Mouse (Mus musculus): ENCODE results near the gene Abl2. TPM values are rescaled to one million over a fixed set of nuclear protein-coding genes. Genes with fewer than 3 reads are reported as not detected.

The Abl2 gene
- polyA plus RNA-seq, 1 experiment = 4.3 TPM

DNA sequence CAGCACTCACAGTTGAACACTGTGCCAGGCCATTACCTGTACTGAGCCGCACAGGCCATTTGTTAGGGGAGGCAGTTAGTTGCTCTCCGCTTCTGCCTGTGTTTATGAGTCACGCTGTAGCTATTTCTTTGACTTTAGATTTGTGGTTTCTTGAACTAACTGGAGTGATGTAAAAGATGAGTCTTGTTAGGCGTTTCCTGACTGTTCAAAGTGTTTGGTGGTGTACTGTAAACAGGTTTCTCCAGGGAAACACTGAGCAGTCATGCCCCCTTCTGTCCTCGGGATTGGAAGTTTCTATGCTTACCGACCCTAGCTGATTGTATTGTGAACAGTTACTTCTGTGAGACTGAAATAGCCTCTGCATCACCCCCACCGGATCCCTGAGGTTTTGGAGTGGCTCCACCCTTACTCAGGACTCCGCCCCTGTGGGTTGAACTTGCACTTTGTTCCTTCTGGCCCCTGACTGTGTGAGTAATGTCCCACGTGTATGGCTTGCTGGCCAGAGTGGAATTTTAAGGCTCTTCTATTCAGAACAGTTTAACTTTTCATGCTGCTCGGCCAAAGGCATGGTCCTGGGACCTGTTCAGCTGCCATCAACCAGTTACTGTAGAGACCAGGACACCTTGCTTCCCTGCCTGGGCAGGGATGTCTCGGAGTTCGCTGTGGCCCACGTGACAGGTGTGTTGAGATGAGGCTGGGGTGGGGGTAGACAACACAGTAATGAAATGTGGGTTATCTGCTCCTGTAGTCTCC lies 57.0 kb downstream of the Abl2 start:
- Histone ChIP-seq H3K36me3 (ENCODE audit: control insufficient read depth, insufficient read depth, low read length) (no peaks in the 10 kb centered on the region), H3K27me3 (ENCODE audit: control insufficient read depth, insufficient read depth, low read length) (no peaks in the 10 kb centered on the region), H3K4me1 (ENCODE audit: control insufficient read depth, insufficient read depth, insufficient read length, low read length) (peaks cover 9% of the 10 kb centered on the region), H3K4me3 (ENCODE audit: low read depth, low read length) (peak overlapping the region; percentile 61), H3K27ac (ENCODE audit: insufficient read depth, low read depth, low read length) (peak overlapping the region; percentile 54)
- TF ChIP-seq POLR2A (IDR thresholded peaks at IDR 0.05; ENCODE audit: low read depth, low read length) = no peak
- TF ChIP-seq CTCF (IDR thresholded peaks at IDR 0.05; ENCODE audit: extremely low read depth, insufficient read length, insufficient replicate concordance, low read depth, low read length) = no peak
- WGBS = 14% methylated on average over 13 of the region's 13 CpGs

DNA sequence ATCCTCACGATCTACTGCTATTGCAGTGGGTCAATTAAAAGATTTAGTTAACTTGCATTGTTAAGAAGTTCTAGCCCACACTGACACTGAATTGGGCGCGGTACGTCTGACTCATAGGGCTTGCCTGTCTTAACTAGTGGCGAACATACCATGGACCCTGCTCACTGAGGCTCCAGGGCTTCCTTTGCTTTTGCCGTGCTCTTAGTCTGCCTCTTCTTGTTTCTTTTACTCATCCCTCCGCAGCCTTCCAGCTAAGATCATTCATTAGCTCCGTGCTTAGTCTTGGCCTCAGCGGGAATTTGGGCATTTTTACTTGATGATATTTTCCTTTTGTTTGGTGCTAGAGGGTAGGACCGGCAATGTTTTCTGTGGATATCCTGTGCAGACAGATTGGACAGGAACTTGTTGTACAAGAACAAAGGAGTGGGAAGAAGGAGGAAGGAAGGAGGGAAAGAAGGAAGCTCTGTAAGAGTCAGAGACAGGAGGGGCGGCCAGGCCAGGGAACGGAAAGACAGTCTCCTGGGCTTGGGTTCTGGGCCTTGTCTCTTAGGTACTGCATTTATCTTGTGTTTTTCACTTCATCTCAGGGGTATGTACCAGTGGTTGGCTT lies 58.5 kb downstream of the Abl2 start:
- Histone ChIP-seq H3K27ac (ENCODE audit: insufficient read depth, low read depth, low read length) (no peak overlapping the region), H3K27me3 (ENCODE audit: control insufficient read depth, insufficient read depth, low read length) (no peaks in the 10 kb centered on the region), H3K36me3 (ENCODE audit: control insufficient read depth, insufficient read depth, low read length) (no peaks in the 10 kb centered on the region), H3K4me1 (ENCODE audit: control insufficient read depth, insufficient read depth, insufficient read length, low read length) (peaks cover 9% of the 10 kb centered on the region), H3K4me3 (ENCODE audit: low read depth, low read length) (no peak overlapping the region)
- TF ChIP-seq CTCF (IDR thresholded peaks at IDR 0.05; ENCODE audit: extremely low read depth, insufficient read length, insufficient replicate concordance, low read depth, low read length) (no peak), POLR2A (IDR thresholded peaks at IDR 0.05; ENCODE audit: low read depth, low read length) (no peak)
- WGBS = 49% methylated on average over 12 of the region's 12 CpGs

DNA sequence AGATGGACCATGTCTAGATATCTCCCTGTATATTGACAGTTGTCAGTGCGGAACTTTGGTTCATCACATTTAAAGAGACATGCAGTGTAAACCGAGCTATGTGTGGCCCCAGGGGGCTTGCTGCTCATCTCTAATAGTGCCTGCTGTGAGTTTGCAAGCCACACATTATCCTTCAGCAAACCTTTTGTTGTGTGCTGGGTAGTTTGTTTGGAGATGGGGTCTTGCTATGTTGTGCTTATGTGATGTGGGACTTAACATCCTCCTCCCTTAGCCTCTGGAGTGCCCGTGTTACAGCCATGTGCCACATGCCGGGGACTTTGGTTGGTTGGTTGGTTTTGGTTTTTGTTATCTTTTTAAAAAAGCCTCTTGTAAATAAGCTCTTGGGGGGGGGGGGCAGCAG lies 59.2 kb downstream of the Abl2 start:
- Histone ChIP-seq H3K36me3 (ENCODE audit: control insufficient read depth, insufficient read depth, low read length) (no peaks in the 10 kb centered on the region), H3K27me3 (ENCODE audit: control insufficient read depth, insufficient read depth, low read length) (no peaks in the 10 kb centered on the region), H3K4me1 (ENCODE audit: control insufficient read depth, insufficient read depth, insufficient read length, low read length) (peaks cover 9% of the 10 kb centered on the region), H3K4me3 (ENCODE audit: low read depth, low read length) (no peak overlapping the region), H3K27ac (ENCODE audit: insufficient read depth, low read depth, low read length) (no peak overlapping the region)
- TF ChIP-seq POLR2A (IDR thresholded peaks at IDR 0.05; ENCODE audit: low read depth, low read length) (no peak), CTCF (IDR thresholded peaks at IDR 0.05; ENCODE audit: extremely low read depth, insufficient read length, insufficient replicate concordance, low read depth, low read length) (no peak)
- 78% methylated on average over 4 of the region's 4 CpGs for WGBS

DNA sequence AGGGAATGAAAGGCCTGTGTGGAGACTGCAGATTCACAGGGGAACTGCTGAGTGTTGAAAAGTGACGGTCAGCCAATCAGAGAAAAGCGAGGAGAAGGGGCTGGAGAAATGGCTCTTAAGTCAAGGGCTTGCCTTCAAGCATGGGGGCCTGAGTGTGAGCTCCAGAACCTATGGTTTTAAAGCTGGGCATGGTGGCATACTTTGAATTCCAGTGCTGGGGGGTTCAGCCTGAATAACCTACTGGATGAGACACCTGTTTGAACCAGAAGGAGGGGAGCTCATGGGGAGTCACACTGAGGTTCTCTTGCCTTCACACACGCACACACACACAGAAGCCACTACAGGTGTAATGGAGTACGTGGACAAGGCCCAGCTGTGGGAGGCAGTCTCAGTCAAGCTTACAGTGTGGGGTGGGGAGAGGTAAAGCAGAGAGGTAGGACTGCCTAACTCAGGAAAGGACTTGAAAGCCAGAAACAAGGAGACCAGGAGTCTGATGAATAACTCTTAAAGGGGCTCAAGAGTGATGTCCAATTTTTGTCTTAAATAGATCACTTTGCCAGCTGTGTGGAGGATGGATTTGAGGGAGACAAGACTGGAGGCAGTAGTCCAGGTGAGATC lies 61.8 kb downstream of the Abl2 start:
- H3K36me3 ChIP-seq (ENCODE audit: control insufficient read depth, insufficient read depth, low read length) = no peaks in the 10 kb centered on the region
- no peaks in the 10 kb centered on the region for H3K27me3 ChIP-seq (ENCODE audit: control insufficient read depth, insufficient read depth, low read length)
- H3K4me1 ChIP-seq (ENCODE audit: control insufficient read depth, insufficient read depth, insufficient read length, low read length) = peaks cover 7% of the 10 kb centered on the region
- H3K27ac ChIP-seq (ENCODE audit: insufficient read depth, low read depth, low read length) = peak overlapping the region; percentile 46; the same call in 1 of the 2 replicates
- no peak overlapping the region for H3K4me3 ChIP-seq (ENCODE audit: low read depth, low read length)
- WGBS = 80% methylated on average over 4 of the region's 4 CpGs
- TF ChIP-seq CTCF (IDR thresholded peaks at IDR 0.05; ENCODE audit: extremely low read depth, insufficient read length, insufficient replicate concordance, low read depth, low read length) = no peak
- TF ChIP-seq POLR2A (IDR thresholded peaks at IDR 0.05; ENCODE audit: low read depth, low read length) = no peak

DNA sequence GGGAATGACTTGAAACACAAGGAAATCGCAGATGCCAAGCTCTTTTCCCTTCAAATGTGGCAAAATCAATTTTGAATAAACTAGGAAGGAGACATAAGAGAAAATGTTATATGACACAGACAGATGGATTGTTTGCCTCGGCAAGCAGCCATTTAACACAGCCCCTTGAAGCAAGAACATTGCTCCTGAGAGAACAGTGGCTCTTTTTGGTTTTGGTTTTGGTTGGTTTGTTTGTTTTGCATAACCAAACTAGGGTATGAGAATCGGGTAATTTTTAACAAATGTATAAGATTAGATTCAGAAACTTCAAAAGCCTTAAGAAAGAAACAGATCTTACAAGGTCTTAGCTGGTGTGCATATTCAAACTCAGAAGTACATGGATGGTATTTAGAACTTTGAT lies 62.4 kb downstream of the Abl2 start:
- 37% methylated on average over 3 of the region's 3 CpGs for WGBS
- H3K27me3 ChIP-seq (ENCODE audit: control insufficient read depth, insufficient read depth, low read length) = no peaks in the 10 kb centered on the region
- no peak overlapping the region for H3K4me3 ChIP-seq (ENCODE audit: low read depth, low read length)
- H3K27ac ChIP-seq (ENCODE audit: insufficient read depth, low read depth, low read length) = peak overlapping the region; percentile 46; the same call in 1 of the 2 replicates
- TF ChIP-seq CTCF (IDR thresholded peaks at IDR 0.05; ENCODE audit: extremely low read depth, insufficient read length, insufficient replicate concordance, low read depth, low read length) (no peak), POLR2A (IDR thresholded peaks at IDR 0.05; ENCODE audit: low read depth, low read length) (no peak)
- H3K36me3 ChIP-seq (ENCODE audit: control insufficient read depth, insufficient read depth, low read length) = no peaks in the 10 kb centered on the region
- peaks cover 3% of the 10 kb centered on the region; the same call in 1 of the 2 replicates for H3K4me1 ChIP-seq (ENCODE audit: control insufficient read depth, insufficient read depth, insufficient read length, low read length)

DNA sequence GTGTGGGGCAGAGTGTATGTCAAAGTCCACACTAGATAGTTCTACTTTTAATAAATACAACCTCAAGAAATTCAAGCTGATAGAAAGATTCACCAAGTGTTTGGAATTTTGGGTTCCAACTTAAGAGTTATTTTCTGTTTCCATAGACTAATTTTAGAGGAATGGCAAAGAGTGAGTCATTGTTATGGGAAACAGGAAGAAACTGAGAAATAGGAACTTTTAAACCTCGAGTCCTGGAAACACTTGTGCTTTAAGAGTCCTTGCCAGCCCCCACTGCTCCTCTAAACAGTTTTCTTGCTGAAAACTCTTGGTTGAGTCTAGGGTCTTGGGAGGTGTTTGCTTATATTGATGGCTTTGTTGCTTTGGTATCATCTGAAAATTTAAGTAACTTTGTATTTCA lies 65.6 kb downstream of the Abl2 start:
- H3K27ac ChIP-seq (ENCODE audit: insufficient read depth, low read depth, low read length) = no peak overlapping the region
- H3K36me3 ChIP-seq (ENCODE audit: control insufficient read depth, insufficient read depth, low read length) = no peaks in the 10 kb centered on the region
- TF ChIP-seq CTCF (IDR thresholded peaks at IDR 0.05; ENCODE audit: extremely low read depth, insufficient read length, insufficient replicate concordance, low read depth, low read length) (no peak), POLR2A (IDR thresholded peaks at IDR 0.05; ENCODE audit: low read depth, low read length) (no peak)
- no peaks in the 10 kb centered on the region; the same call in 1 of the 2 replicates for H3K4me1 ChIP-seq (ENCODE audit: control insufficient read depth, insufficient read depth, insufficient read length, low read length)
- H3K4me3 ChIP-seq (ENCODE audit: low read depth, low read length) = no peak overlapping the region
- 35% methylated on average over 1 of the region's 1 CpGs for WGBS
- H3K27me3 ChIP-seq (ENCODE audit: control insufficient read depth, insufficient read depth, low read length) = no peaks in the 10 kb centered on the region

DNA sequence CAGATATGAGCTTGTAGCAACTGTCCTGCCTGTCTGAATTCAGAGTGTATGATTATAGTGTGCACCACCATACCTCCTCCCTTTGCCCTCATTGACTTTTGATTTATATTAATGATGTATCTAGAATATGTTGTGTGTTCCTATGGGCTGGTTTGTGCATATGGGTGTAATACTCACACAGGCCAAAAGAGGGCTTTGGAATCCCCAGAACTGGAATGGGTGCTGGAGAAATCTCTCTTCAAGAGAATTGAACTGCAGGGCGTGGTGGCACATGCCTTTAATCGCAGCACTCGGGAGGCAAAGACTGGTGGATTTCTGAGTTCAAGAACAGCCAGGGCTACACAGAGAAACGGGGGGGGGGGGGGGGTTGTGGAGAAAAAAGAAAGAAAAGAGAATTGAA lies 68.1 kb downstream of the Abl2 start:
- no peak for TF ChIP-seq POLR2A (IDR thresholded peaks at IDR 0.05; ENCODE audit: low read depth, low read length)
- no peak for TF ChIP-seq CTCF (IDR thresholded peaks at IDR 0.05; ENCODE audit: extremely low read depth, insufficient read length, insufficient replicate concordance, low read depth, low read length)
- Histone ChIP-seq H3K36me3 (ENCODE audit: control insufficient read depth, insufficient read depth, low read length) (peaks cover 6% of the 10 kb centered on the region; the same call in 1 of the 2 replicates), H3K4me3 (ENCODE audit: low read depth, low read length) (no peak overlapping the region), H3K27me3 (ENCODE audit: control insufficient read depth, insufficient read depth, low read length) (no peaks in the 10 kb centered on the region), H3K27ac (ENCODE audit: insufficient read depth, low read depth, low read length) (no peak overlapping the region), H3K4me1 (ENCODE audit: control insufficient read depth, insufficient read depth, insufficient read length, low read length) (no peaks in the 10 kb centered on the region)
- WGBS = 82% methylated on average over 4 of the region's 4 CpGs

All from small intestine, adult 2 months (tissue).